Comparison of ENCODE assay signal across 28 mouse cellular contexts in genomic region chr7:118755756-118756155, GRCm38 (mm10). TPM values are rescaled to one million over a fixed set of nuclear protein-coding genes. Genes with fewer than 3 reads are reported as not detected.
DNase-seq lines count a peak whose midpoint lies in the region; ATAC-seq and TF ChIP-seq lines count a peak whose summit lies in the region.
"Had no signal": no experiment of that assay in that cellular context is flagged by ENCODE, and none has a peak within 500 bp of the region (broad histone marks: within the 10 kb centered on the region; RNA-seq: fewer than 3 reads in every experiment).

No protein-coding gene starts in this region.

- no peaks in the 10 kb centered on the region for H3K27me3 ChIP-seq in liver, embryonic 11.5 days (replicated peaks; ENCODE audit: control insufficient read depth, insufficient read depth, low read length)
- no peaks in the 10 kb centered on the region for H3K27me3 ChIP-seq in liver, embryonic 14.5 days (ENCODE audit: control insufficient read depth, insufficient read depth, low read length)
- no peaks in the 10 kb centered on the region for H3K27me3 ChIP-seq in liver, postnatal 0 days (ENCODE audit: insufficient read depth, low read length)
- H3K27me3 ChIP-seq in forebrain, embryonic 13.5 days, result no peaks in the 10 kb centered on the region
- H3K27me3 ChIP-seq: CH12.LX; embryonic facial prominence, embryonic 13.5 days; forebrain, embryonic 15.5 days; heart, embryonic 13.5 days; Patski had no signal

- no peak overlapping the region for H3K4me3 ChIP-seq in liver, embryonic 11.5 days (ENCODE audit: low read depth, low read length)
- H3K4me3 ChIP-seq in lung, adult 2 months (replicated peaks; ENCODE audit: extremely low read depth, low read depth, low read length), result no peak overlapping the region
- peak overlapping the region; percentile 21 to 25; a peak in 2 of 4 replicates for H3K4me3 ChIP-seq in liver, embryonic 14.5 days (ENCODE audit: insufficient read depth in 1 of 2, low read depth in 2 of 2, low read length in 2 of 2)
- no peak overlapping the region for H3K4me3 ChIP-seq in liver, postnatal 0 days (ENCODE audit: low read depth, low read length)
- no peak overlapping the region for H3K4me3 ChIP-seq in forebrain, embryonic 13.5 days
- H3K4me3 ChIP-seq: embryonic facial prominence, embryonic 10.5 days; embryonic facial prominence, embryonic 13.5 days; forebrain, embryonic 15.5 days; heart, embryonic 13.5 days had no signal

- H3K4me2 ChIP-seq in liver, embryonic 11.5 days, result no peak overlapping the region
- H3K4me2 ChIP-seq in liver, embryonic 14.5 days (ENCODE audit: low read depth), result peak overlapping the region; percentile 63
- peak overlapping the region; percentile 36 for H3K4me2 ChIP-seq in liver, postnatal 0 days (ENCODE audit: low read depth, low read length)
- no peak overlapping the region for H3K4me2 ChIP-seq in forebrain, embryonic 13.5 days
- H3K4me2 ChIP-seq: embryonic facial prominence, embryonic 13.5 days; forebrain, embryonic 15.5 days; heart, embryonic 13.5 days; hindbrain, embryonic 14.5 days had no signal

- H3K9ac ChIP-seq in liver, embryonic 11.5 days (ENCODE audit: low read depth, low read length), result no peak overlapping the region
- peak overlapping the region; percentile 65; the same call in 1 of the 2 replicates for H3K9ac ChIP-seq in liver, embryonic 14.5 days (replicated peaks)
- no peak overlapping the region for H3K9ac ChIP-seq in liver, postnatal 0 days (replicated peaks)
- no peak overlapping the region for H3K9ac ChIP-seq in forebrain, embryonic 13.5 days
- H3K9ac ChIP-seq: embryonic facial prominence, embryonic 13.5 days; forebrain, embryonic 15.5 days; heart, embryonic 13.5 days; hindbrain, embryonic 14.5 days had no signal

- DNase-seq in liver, embryonic 11.5 days (ENCODE audit: low spot score), result no peak
- no peak for DNase-seq in liver
- DNase-seq in lung, postnatal 36 days, result peak; percentile 58
- DNase-seq in lung, adult 2 months, result no peak
- DNase-seq in liver, embryonic 14.5 days (ENCODE audit: low read depth in 3 of 3, low spot score in 3 of 3), result no peak
- no peak for DNase-seq in liver, postnatal 0 days
- DNase-seq in spleen, adult 12 weeks (ENCODE audit: low spot score), result no peak
- DNase-seq: adrenal gland, postnatal 10 days; adrenal gland, postnatal 36 days; B cell, adult 2 months; cerebellum, adult 11 months; cerebellum, adult 2 months; cerebellum, adult 9-11 months; cerebellum, postnatal 25 days; gastrocnemius, postnatal 25 days; heart, adult 18-20 months; heart, postnatal 14 days; heart, postnatal 4 days had no signal

- ATAC-seq in liver, embryonic 11.5 days (replicated peaks; ENCODE audit: low FRiP score), result no peak
- no peak for ATAC-seq in liver, embryonic 14.5 days (ENCODE audit: insufficient read depth)
- ATAC-seq in liver, postnatal 0 days, result no peak
- ATAC-seq in forebrain, embryonic 13.5 days, result no peak
- ATAC-seq: forebrain, embryonic 15.5 days; hindbrain, postnatal 0 days; Patski had no signal

- no peak for TF ChIP-seq POLR2A in lung, adult 2 months (IDR thresholded peaks at IDR 0.05; ENCODE audit: borderline replicate concordance, extremely low read depth, low read depth, low read length)

- WGBS in liver, embryonic 11.5 days, result 76% methylated on average over 7 of the region's 7 CpGs
- WGBS in lung, adult 2 months, result 67% methylated on average over 7 of the region's 7 CpGs
- 78% methylated on average over 7 of the region's 7 CpGs for WGBS in liver, embryonic 14.5 days (ENCODE audit: insufficient replicate concordance)
- WGBS in liver, postnatal 0 days (ENCODE audit: insufficient replicate concordance), result 70% methylated on average over 7 of the region's 7 CpGs
- WGBS in forebrain, embryonic 13.5 days, result 92% methylated on average over 7 of the region's 7 CpGs

- peaks cover 19% of the 10 kb centered on the region for H3K4me1 ChIP-seq in liver, embryonic 11.5 days (replicated peaks; ENCODE audit: control insufficient read depth, insufficient read depth, low read length)
- no peaks in the 10 kb centered on the region for H3K4me1 ChIP-seq in lung, adult 2 months (ENCODE audit: control insufficient read depth, insufficient read depth, low read length)
- peaks cover 37 to 46% of the 10 kb centered on the region in 2 experiments for H3K4me1 ChIP-seq in liver, embryonic 14.5 days (replicated peaks; ENCODE audit: control insufficient read depth in 2 of 2, insufficient read depth in 2 of 2, low read length in 1 of 2)
- H3K4me1 ChIP-seq in liver, postnatal 0 days (ENCODE audit: insufficient read depth), result peaks cover 11% of the 10 kb centered on the region; the same call in 1 of the 2 replicates
- no peaks in the 10 kb centered on the region for H3K4me1 ChIP-seq in forebrain, embryonic 13.5 days
- H3K4me1 ChIP-seq: embryonic facial prominence, embryonic 10.5 days; embryonic facial prominence, embryonic 13.5 days; forebrain, embryonic 15.5 days had no signal

- no peaks in the 10 kb centered on the region for H3K9me3 ChIP-seq in liver, embryonic 11.5 days (ENCODE audit: control insufficient read depth, low read length)
- H3K9me3 ChIP-seq in liver, embryonic 14.5 days (ENCODE audit: control insufficient read depth, low read length), result no peaks in the 10 kb centered on the region
- no peaks in the 10 kb centered on the region for H3K9me3 ChIP-seq in liver, postnatal 0 days (ENCODE audit: low read length)
- H3K9me3 ChIP-seq in forebrain, embryonic 13.5 days (replicated peaks), result no peaks in the 10 kb centered on the region
- H3K9me3 ChIP-seq: embryonic facial prominence, embryonic 10.5 days; embryonic facial prominence, embryonic 13.5 days; forebrain, embryonic 15.5 days; G1E; heart, embryonic 13.5 days had no signal

- no peak for TF ChIP-seq EP300 in liver, embryonic 14.5 days (IDR thresholded peaks at IDR 0.05; ENCODE audit: low read depth)
- TF ChIP-seq EP300 in liver, postnatal 0 days (IDR thresholded peaks at IDR 0.05; ENCODE audit: low read depth), result no peak

- peaks cover 15% of the 10 kb centered on the region for H3K36me3 ChIP-seq in liver, embryonic 11.5 days (ENCODE audit: control insufficient read depth, insufficient read depth, low read length)
- H3K36me3 ChIP-seq in liver, embryonic 14.5 days (replicated peaks; ENCODE audit: control insufficient read depth, insufficient read depth, low read depth), result peaks cover 11% of the 10 kb centered on the region; the same call in 1 of the 2 replicates
- peaks cover 53% of the 10 kb centered on the region for H3K36me3 ChIP-seq in liver, postnatal 0 days (replicated peaks; ENCODE audit: insufficient read depth, low read length)
- H3K36me3 ChIP-seq in forebrain, embryonic 13.5 days (ENCODE audit: poor library complexity, severe bottlenecking), result peaks cover 78% of the 10 kb centered on the region

- peak overlapping the region; percentile 34 for H3K27ac ChIP-seq in liver, embryonic 11.5 days (ENCODE audit: low read depth, low read length)
- peak overlapping the region; percentile 94 for H3K27ac ChIP-seq in liver, embryonic 14.5 days
- peak overlapping the region; percentile 88 for H3K27ac ChIP-seq in liver, postnatal 0 days (ENCODE audit: low read depth)
- H3K27ac ChIP-seq in forebrain, embryonic 13.5 days, result no peak overlapping the region
- H3K27ac ChIP-seq: embryonic facial prominence, embryonic 10.5 days; embryonic facial prominence, embryonic 13.5 days; forebrain, embryonic 15.5 days; heart, embryonic 13.5 days; hindbrain, embryonic 14.5 days; hindbrain, postnatal 0 days had no signal

- TF ChIP-seq CTCF in lung, adult 2 months (IDR thresholded peaks at IDR 0.05; ENCODE audit: insufficient read depth, low read length), result no peak
- TF ChIP-seq CTCF in liver, embryonic 14.5 days (IDR thresholded peaks at IDR 0.05; ENCODE audit: low read depth), result no peak
- TF ChIP-seq CTCF in liver, postnatal 0 days (IDR thresholded peaks at IDR 0.05; ENCODE audit: low read depth), result no peak

RNA-seq across cellular contexts. Expression of gene Vps35l, which starts 15.7 kb away (rescaled TPM):
- 56.6 and 64.3 TPM in 2 replicates for polyA plus RNA-seq in liver, embryonic 11.5 days (2014; fragmentation: Nextera tagmentation; extraction: Ambion mirVana)
- polyA plus RNA-seq in lung, adult 2 months (2012; rRNA removed), result 40.1 and 41.7 TPM in 2 replicates
- 26.1 and 31.1 TPM in 2 replicates for polyA plus RNA-seq in liver, embryonic 14.5 days (2012; rRNA removed)
- 32.0 and 33.2 TPM in 2 replicates for polyA plus RNA-seq in liver, embryonic 14.5 days (2014; fragmentation: Nextera tagmentation; extraction: Ambion mirVana)
- 19.3 and 20.5 TPM in 2 replicates for polyA plus RNA-seq in liver, postnatal 0 days (2015; fragmentation: Nextera tagmentation; extraction: Ambion mirVana)
- polyA plus RNA-seq in forebrain, embryonic 13.5 days (2015; fragmentation: Nextera tagmentation; extraction: Ambion mirVana), result 78.8 and 84.2 TPM in 2 replicates

RNA-seq across cellular contexts. Expression of gene Ccp110, which starts 43.4 kb away (rescaled TPM):
- polyA plus RNA-seq in liver, embryonic 11.5 days (2014; fragmentation: Nextera tagmentation; extraction: Ambion mirVana), result 7.9 and 9.0 TPM in 2 replicates
- polyA plus RNA-seq in lung, adult 2 months (2012; rRNA removed), result 4.9 and 6.8 TPM in 2 replicates
- 8.6 and 13.8 TPM in 2 replicates for polyA plus RNA-seq in liver, embryonic 14.5 days (2012; rRNA removed)
- polyA plus RNA-seq in liver, embryonic 14.5 days (2014; fragmentation: Nextera tagmentation; extraction: Ambion mirVana), result 4.2 and 5.2 TPM in 2 replicates
- 2.7 and 3.5 TPM in 2 replicates for polyA plus RNA-seq in liver, postnatal 0 days (2015; fragmentation: Nextera tagmentation; extraction: Ambion mirVana)
- 33.0 and 42.9 TPM in 2 replicates for polyA plus RNA-seq in forebrain, embryonic 13.5 days (2015; fragmentation: Nextera tagmentation; extraction: Ambion mirVana)

RNA-seq across cellular contexts. Expression of gene Gde1, which starts 50.2 kb away (rescaled TPM):
- polyA plus RNA-seq in liver, embryonic 11.5 days (2014; fragmentation: Nextera tagmentation; extraction: Ambion mirVana), result 64.2 and 71.0 TPM in 2 replicates
- 307 and 574 TPM in 2 replicates for polyA plus RNA-seq in lung, adult 2 months (2012; rRNA removed)
- polyA plus RNA-seq in liver, embryonic 14.5 days (2012; rRNA removed), result 25.1 and 27.5 TPM in 2 replicates
- 46.3 and 46.9 TPM in 2 replicates for polyA plus RNA-seq in liver, embryonic 14.5 days (2014; fragmentation: Nextera tagmentation; extraction: Ambion mirVana)
- 40.1 and 43.1 TPM in 2 replicates for polyA plus RNA-seq in liver, postnatal 0 days (2015; fragmentation: Nextera tagmentation; extraction: Ambion mirVana)
- polyA plus RNA-seq in forebrain, embryonic 13.5 days (2015; fragmentation: Nextera tagmentation; extraction: Ambion mirVana), result 126 and 131 TPM in 2 replicates

Comparison
In these comparisons a context has a peak if more than half of its experiments do, and no peak if none do; other contexts are left out.
1. H3K4me2 ChIP-seq: peak in liver, embryonic 14.5 days (single experiment) and liver, postnatal 0 days (single experiment); none in liver, embryonic 11.5 days (single experiment) and forebrain, embryonic 13.5 days (single experiment).
2. H3K4me3 ChIP-seq: peak in liver, embryonic 14.5 days (2 of 2); none in liver, embryonic 11.5 days (single experiment), lung, adult 2 months (single experiment), liver, postnatal 0 days (single experiment) and forebrain, embryonic 13.5 days (single experiment).